Mouse (Mus musculus): ENCODE measurements around the gene Phactr3. TPM values are rescaled to one million over a fixed set of nuclear protein-coding genes. Genes with fewer than 3 reads are reported as not detected.

Phactr3 gene
- polyA plus RNA-seq, 1 experiment from 2014 or later: 71.8 TPM

DNA sequence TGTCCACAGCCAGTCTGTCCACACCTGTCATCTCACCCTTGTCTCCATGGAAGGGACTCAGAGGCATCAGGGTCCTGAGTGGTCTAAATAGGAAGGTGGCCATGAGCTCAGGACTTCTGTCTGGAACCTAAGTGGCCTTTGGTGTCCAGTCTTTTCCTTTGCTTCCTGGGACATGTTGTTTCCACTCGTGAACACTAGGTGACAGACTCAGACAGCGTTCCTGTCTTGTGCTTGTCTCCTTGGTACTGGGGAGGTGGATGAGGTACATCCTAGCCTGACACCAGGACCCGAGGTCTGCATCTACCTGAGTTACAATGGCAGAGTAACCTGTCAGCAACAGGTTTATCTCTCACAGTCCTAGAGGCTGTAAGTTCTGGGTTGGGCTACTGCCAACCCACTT, 162.4 kb downstream of the Phactr3 start:
- WGBS: 58% methylated on average over 3 of the region's 3 CpGs

DNA sequence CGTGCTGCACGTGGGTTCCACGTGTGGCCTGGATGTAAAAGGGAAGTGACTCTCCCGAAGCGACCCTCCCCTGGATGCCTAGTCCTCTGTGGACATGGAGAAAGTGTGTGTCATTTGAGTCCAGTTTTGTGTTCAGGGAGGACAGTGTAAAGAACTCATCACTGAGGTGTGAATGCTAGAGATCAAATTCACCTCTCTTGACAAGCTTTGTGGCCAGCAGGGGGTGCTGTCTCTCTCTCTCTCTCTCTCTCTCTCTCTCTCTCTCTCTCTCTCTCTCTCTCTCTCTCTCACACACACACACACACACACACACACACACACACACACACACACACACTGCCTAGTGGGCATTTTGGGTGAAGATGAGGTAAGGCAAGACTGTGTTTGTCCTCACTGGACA, 168.5 kb downstream of the Phactr3 start:
- Histone ChIP-seq H3K4me3 (replicated peaks; ENCODE audit: low read length) (no peak overlapping the region), H3K27me3 (replicated peaks; ENCODE audit: control insufficient read depth, insufficient read depth, low read length) (no peaks in the 10 kb centered on the region), H3K4me1 (replicated peaks; ENCODE audit: control insufficient read depth, insufficient read depth, low read length) (no peaks in the 10 kb centered on the region), H3K36me3 (ENCODE audit: control insufficient read depth, insufficient read depth) (peaks cover 3% of the 10 kb centered on the region; the same call in 1 of the 2 replicates), H3K9ac (replicated peaks; ENCODE audit: low read depth, low read length) (no peak overlapping the region), H3K4me2 (ENCODE audit: low read length) (no peak overlapping the region), H3K27ac (ENCODE audit: low read length) (no peak overlapping the region), H3K9me3 (ENCODE audit: control insufficient read depth, low read length) (no peaks in the 10 kb centered on the region)
- WGBS: 77% methylated on average over 5 of the region's 5 CpGs
- no peak for ATAC-seq

More for the DNA sequence above, 162.4 kb downstream of the Phactr3 start:
- Histone ChIP-seq H3K4me2 (ENCODE audit: low read length) (no peak overlapping the region), H3K9me3 (ENCODE audit: control insufficient read depth, low read length) (no peaks in the 10 kb centered on the region), H3K36me3 (ENCODE audit: control insufficient read depth, insufficient read depth) (peaks cover 3% of the 10 kb centered on the region; the same call in 1 of the 2 replicates), H3K27ac (ENCODE audit: low read length) (no peak overlapping the region), H3K4me1 (replicated peaks; ENCODE audit: control insufficient read depth, insufficient read depth, low read length) (no peaks in the 10 kb centered on the region), H3K9ac (replicated peaks; ENCODE audit: low read depth, low read length) (no peak overlapping the region), H3K4me3 (replicated peaks; ENCODE audit: low read length) (no peak overlapping the region), H3K27me3 (replicated peaks; ENCODE audit: control insufficient read depth, insufficient read depth, low read length) (no peaks in the 10 kb centered on the region)
- ATAC-seq: no peak

DNA sequence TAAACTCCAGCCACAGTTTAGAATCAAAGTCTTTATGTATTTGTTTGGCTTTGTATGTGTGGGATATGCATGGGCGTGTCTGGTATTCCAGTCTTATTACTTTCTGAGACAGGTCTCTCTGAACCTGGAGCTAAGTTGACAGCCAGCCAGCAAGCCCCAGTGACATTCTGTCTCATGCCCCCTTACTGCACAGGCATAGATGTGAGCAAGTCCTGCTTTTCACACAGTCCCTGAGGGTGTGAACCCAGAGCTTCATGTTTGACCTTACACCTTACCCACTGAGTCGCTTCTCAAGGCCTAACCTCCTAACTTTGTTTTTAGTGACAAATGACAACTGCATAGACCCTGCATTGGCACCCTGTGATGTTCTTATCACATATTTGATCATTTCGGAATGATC, 169.9 kb downstream of the Phactr3 start:
- no peak overlapping the region for H3K4me3 ChIP-seq (replicated peaks; ENCODE audit: low read length)
- no peak overlapping the region for H3K27ac ChIP-seq (ENCODE audit: low read length)
- WGBS: 95% methylated on average over 3 of the region's 3 CpGs
- H3K9me3 ChIP-seq (ENCODE audit: control insufficient read depth, low read length): no peaks in the 10 kb centered on the region
- H3K4me1 ChIP-seq (replicated peaks; ENCODE audit: control insufficient read depth, insufficient read depth, low read length): no peaks in the 10 kb centered on the region
- no peak overlapping the region for H3K4me2 ChIP-seq (ENCODE audit: low read length)
- no peak overlapping the region for H3K9ac ChIP-seq (replicated peaks; ENCODE audit: low read depth, low read length)
- ATAC-seq: no peak
- peaks cover 3% of the 10 kb centered on the region; the same call in 1 of the 2 replicates for H3K36me3 ChIP-seq (ENCODE audit: control insufficient read depth, insufficient read depth)
- no peaks in the 10 kb centered on the region for H3K27me3 ChIP-seq (replicated peaks; ENCODE audit: control insufficient read depth, insufficient read depth, low read length)

DNA sequence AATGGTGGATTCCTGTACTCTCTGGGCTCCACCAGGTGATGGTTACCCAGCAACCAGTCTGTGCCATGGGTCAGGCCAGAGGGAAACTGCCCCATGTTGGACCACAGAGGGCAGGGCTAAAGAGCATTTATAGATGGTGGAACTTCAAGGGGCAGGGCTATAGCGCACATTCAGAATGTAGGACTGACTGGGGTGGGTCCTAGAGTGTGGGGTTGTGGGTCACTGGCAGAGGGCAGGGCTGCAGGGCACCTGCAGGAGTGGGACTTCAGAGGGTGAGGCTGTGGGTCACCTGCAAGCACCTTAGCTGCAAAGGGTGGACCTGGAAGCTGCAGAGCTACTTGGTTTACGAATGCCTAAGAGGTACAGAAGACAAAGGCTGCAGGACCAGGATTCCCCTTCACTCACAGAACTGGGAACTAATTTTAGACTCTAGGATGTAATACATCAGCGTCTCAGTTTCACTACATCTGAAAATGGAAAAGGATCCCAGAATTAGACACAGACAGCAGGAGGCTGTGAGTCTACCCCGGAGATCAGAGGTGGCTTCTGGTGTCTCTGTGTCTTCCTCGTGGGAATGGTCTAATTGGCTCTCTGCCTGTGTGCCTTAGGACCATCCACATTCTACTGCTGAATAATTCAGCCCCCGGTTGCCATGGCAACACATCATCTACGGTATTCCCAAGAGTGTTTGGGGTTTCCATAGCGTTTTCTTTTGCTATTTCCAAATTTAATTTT, 184.8 kb downstream of the Phactr3 start:
- Histone ChIP-seq H3K4me1 (replicated peaks; ENCODE audit: control insufficient read depth, insufficient read depth, low read length) (peaks cover 21% of the 10 kb centered on the region), H3K9ac (replicated peaks; ENCODE audit: low read depth, low read length) (no peak overlapping the region), H3K4me3 (replicated peaks; ENCODE audit: low read length) (no peak overlapping the region), H3K27me3 (replicated peaks; ENCODE audit: control insufficient read depth, insufficient read depth, low read length) (no peaks in the 10 kb centered on the region), H3K9me3 (ENCODE audit: control insufficient read depth, low read length) (no peaks in the 10 kb centered on the region), H3K27ac (ENCODE audit: low read length) (peak overlapping the region; percentile 80), H3K4me2 (ENCODE audit: low read length) (peak overlapping the region; percentile 24; the same call in 1 of the 2 replicates), H3K36me3 (ENCODE audit: control insufficient read depth, insufficient read depth) (0 out of 2 replicates have a peak, but pooled peaks cover 3% of the 10 kb centered on the region)
- 41% methylated on average over 8 of the region's 8 CpGs for WGBS
- peak; percentile 75 for ATAC-seq

DNA sequence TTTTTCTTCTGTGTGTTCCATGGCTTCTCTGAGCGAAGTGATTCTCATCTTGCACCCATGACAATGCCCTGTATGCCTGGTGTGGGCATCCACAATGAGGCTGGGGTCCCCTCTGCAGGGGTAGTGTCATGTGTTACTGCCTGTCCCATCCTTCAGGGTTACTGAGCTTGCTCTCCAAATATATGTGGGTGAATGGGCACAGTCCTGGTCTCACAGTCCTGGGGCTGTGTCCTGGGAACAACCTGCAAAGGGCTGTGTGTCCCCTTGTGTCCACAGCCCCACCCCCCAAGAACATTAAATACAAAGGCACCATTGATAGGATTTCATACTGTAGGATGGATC, 185.4 kb downstream of the Phactr3 start:
- 40% methylated on average over 1 of the region's 1 CpGs for WGBS
- Histone ChIP-seq H3K9ac (replicated peaks; ENCODE audit: low read depth, low read length) (no peak overlapping the region), H3K9me3 (ENCODE audit: control insufficient read depth, low read length) (no peaks in the 10 kb centered on the region), H3K27me3 (replicated peaks; ENCODE audit: control insufficient read depth, insufficient read depth, low read length) (no peaks in the 10 kb centered on the region), H3K27ac (ENCODE audit: low read length) (peak overlapping the region; percentile 80), H3K4me3 (replicated peaks; ENCODE audit: low read length) (no peak overlapping the region), H3K4me1 (replicated peaks; ENCODE audit: control insufficient read depth, insufficient read depth, low read length) (peaks cover 21% of the 10 kb centered on the region), H3K36me3 (ENCODE audit: control insufficient read depth, insufficient read depth) (0 out of 2 replicates have a peak, but pooled peaks cover 3% of the 10 kb centered on the region), H3K4me2 (ENCODE audit: low read length) (peak overlapping the region; percentile 24; the same call in 1 of the 2 replicates)
- ATAC-seq: no peak; the same call in 1 of the 2 replicates

DNA sequence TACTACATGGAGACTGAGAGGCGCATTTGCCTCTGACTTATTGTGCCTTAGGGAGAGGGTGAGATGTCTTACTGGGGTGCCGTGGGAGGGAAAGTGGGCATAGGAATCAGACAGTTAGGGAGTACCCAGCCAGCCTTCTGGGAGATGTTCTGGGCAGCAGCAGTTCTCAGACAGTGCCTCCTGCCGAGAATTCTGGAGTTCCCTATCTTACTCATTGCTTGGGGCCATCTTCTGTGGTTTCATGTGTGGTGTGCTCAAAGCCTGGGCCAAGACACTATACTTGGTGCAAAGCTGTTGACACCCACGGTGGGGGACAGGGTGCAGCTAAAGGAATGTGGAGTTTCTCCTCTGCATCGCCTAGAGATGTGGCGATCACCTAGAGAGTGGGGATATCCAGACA, 185.9 kb downstream of the Phactr3 start:
- Histone ChIP-seq H3K36me3 (ENCODE audit: control insufficient read depth, insufficient read depth) (0 out of 2 replicates have a peak, but pooled peaks cover 3% of the 10 kb centered on the region), H3K9ac (replicated peaks; ENCODE audit: low read depth, low read length) (no peak overlapping the region), H3K27ac (ENCODE audit: low read length) (no peak overlapping the region; the same call in 1 of the 2 replicates), H3K4me1 (replicated peaks; ENCODE audit: control insufficient read depth, insufficient read depth, low read length) (peaks cover 21% of the 10 kb centered on the region), H3K4me2 (ENCODE audit: low read length) (no peak overlapping the region), H3K9me3 (ENCODE audit: control insufficient read depth, low read length) (no peaks in the 10 kb centered on the region), H3K27me3 (replicated peaks; ENCODE audit: control insufficient read depth, insufficient read depth, low read length) (no peaks in the 10 kb centered on the region), H3K4me3 (replicated peaks; ENCODE audit: low read length) (no peak overlapping the region)
- no peak for ATAC-seq
- WGBS: 90% methylated on average over 6 of the region's 6 CpGs

DNA sequence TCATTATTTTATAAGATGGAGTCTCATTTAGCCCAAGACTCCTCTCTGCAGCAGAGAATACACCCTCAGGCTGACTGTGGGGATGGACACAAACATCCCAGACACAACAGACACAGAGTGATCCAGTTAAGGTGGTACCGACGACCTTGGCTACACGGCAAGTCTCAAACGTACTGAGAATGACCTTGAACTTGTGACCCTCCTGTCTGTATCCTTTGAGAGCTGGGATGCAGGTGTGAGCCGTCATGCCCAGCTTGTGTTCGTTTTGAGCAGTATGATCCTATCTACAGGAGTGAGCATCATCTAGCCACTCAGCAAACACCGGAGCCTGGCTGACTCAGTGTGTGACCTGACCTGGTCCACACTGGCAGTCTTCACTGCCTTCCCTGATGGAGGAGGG, 194.8 kb downstream of the Phactr3 start:
- H3K36me3 ChIP-seq (ENCODE audit: control insufficient read depth, insufficient read depth): no peaks in the 10 kb centered on the region
- no peak overlapping the region for H3K27ac ChIP-seq (ENCODE audit: low read length)
- no peak for ATAC-seq
- H3K27me3 ChIP-seq (replicated peaks; ENCODE audit: control insufficient read depth, insufficient read depth, low read length): no peaks in the 10 kb centered on the region
- H3K4me3 ChIP-seq (replicated peaks; ENCODE audit: low read length): no peak overlapping the region
- 79% methylated on average over 7 of the region's 7 CpGs for WGBS
- H3K9ac ChIP-seq (replicated peaks; ENCODE audit: low read depth, low read length): no peak overlapping the region
- no peaks in the 10 kb centered on the region for H3K9me3 ChIP-seq (ENCODE audit: control insufficient read depth, low read length)
- no peaks in the 10 kb centered on the region for H3K4me1 ChIP-seq (replicated peaks; ENCODE audit: control insufficient read depth, insufficient read depth, low read length)
- no peak overlapping the region for H3K4me2 ChIP-seq (ENCODE audit: low read length)

DNA sequence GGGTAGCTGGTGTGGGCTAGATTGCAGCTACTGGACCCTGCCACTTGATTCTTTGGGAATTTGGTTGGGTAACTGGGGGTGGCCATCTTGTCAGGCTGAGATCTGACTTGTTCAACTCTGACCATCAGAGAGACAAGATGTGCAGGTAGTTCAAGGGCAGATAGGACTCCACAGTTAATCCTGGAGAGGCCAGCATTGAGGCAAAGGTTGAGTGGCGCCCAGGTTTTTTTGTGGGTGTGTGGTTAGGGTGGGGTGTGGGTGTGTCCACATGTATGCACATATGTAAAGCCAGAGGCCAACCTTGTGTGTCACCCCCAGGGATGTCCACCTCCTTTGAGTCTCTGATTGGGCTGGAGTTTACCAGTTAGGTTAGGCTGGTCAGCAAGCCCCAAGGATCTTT, 197.5 kb downstream of the Phactr3 start:
- Histone ChIP-seq H3K4me3 (replicated peaks; ENCODE audit: low read length) (no peak overlapping the region), H3K27me3 (replicated peaks; ENCODE audit: control insufficient read depth, insufficient read depth, low read length) (no peaks in the 10 kb centered on the region), H3K36me3 (ENCODE audit: control insufficient read depth, insufficient read depth) (no peaks in the 10 kb centered on the region), H3K9me3 (ENCODE audit: control insufficient read depth, low read length) (no peaks in the 10 kb centered on the region), H3K27ac (ENCODE audit: low read length) (no peak overlapping the region), H3K4me2 (ENCODE audit: low read length) (no peak overlapping the region), H3K9ac (replicated peaks; ENCODE audit: low read depth, low read length) (no peak overlapping the region), H3K4me1 (replicated peaks; ENCODE audit: control insufficient read depth, insufficient read depth, low read length) (no peaks in the 10 kb centered on the region)
- no peak for ATAC-seq
- 84% methylated on average over 1 of the region's 1 CpGs for WGBS

DNA sequence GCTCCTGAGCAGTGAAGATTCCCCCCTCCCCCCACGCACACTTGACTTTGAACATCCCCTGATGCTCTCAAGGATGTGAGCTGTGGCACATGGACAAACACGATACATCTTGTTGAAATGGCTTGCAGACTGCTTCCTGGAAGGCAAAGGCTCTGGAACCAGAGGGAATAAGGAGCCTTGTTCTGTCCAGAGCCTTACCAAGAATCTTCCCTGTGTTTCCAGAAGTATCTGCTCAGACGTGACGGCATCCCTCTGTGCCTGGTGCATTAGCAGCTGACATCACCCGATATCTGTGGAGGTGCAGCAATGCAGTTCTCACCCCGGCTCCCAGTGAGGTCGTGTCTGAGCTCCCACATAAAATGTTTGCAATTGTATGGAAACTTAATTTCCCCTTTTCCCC, 201.0 kb downstream of the Phactr3 start:
- Histone ChIP-seq H3K27ac (ENCODE audit: low read length) (no peak overlapping the region), H3K4me2 (ENCODE audit: low read length) (no peak overlapping the region), H3K4me3 (replicated peaks; ENCODE audit: low read length) (no peak overlapping the region), H3K9ac (replicated peaks; ENCODE audit: low read depth, low read length) (no peak overlapping the region), H3K4me1 (replicated peaks; ENCODE audit: control insufficient read depth, insufficient read depth, low read length) (no peaks in the 10 kb centered on the region), H3K9me3 (ENCODE audit: control insufficient read depth, low read length) (no peaks in the 10 kb centered on the region), H3K27me3 (replicated peaks; ENCODE audit: control insufficient read depth, insufficient read depth, low read length) (no peaks in the 10 kb centered on the region), H3K36me3 (ENCODE audit: control insufficient read depth, insufficient read depth) (no peaks in the 10 kb centered on the region)
- ATAC-seq: no peak
- WGBS: 84% methylated on average over 7 of the region's 7 CpGs
